Mouse (Mus musculus): ENCODE data around the gene Nup107. TPM values are rescaled to one million over a fixed set of nuclear protein-coding genes. Genes with fewer than 3 reads are reported as not detected.

The Nup107 gene
- polyA plus RNA-seq, 1 experiment = 8.0 TPM

GRCm38 (mm10) chr10:117714928-117715500, 77.5 kb downstream of the Nup107 start:
- TF ChIP-seq POLR2A (IDR thresholded peaks at IDR 0.05; ENCODE audit: borderline replicate concordance, extremely low read depth, low read depth, low read length) (no peak), CTCF (IDR thresholded peaks at IDR 0.05; ENCODE audit: insufficient read depth, low read length) (no peak)
- WGBS = 68% methylated on average over 4 of the region's 4 CpGs
- no peak for DNase-seq
- H3K4me1 ChIP-seq (ENCODE audit: control insufficient read depth, insufficient read depth, low read length) = peaks cover 3% of the 10 kb centered on the region; the same call in 1 of the 2 replicates
- no peak overlapping the region for H3K4me3 ChIP-seq (replicated peaks; ENCODE audit: extremely low read depth, low read depth, low read length)

- H3K4me1 ChIP-seq (ENCODE audit: control insufficient read depth, insufficient read depth, low read length) = peaks cover 3% of the 10 kb centered on the region; the same call in 1 of the 2 replicates
- WGBS = 86% methylated on average over 3 of the region's 3 CpGs
- no peak for DNase-seq
- no peak overlapping the region for H3K4me3 ChIP-seq (replicated peaks; ENCODE audit: extremely low read depth, low read depth, low read length)
- TF ChIP-seq POLR2A (IDR thresholded peaks at IDR 0.05; ENCODE audit: borderline replicate concordance, extremely low read depth, low read depth, low read length) (no peak), CTCF (IDR thresholded peaks at IDR 0.05; ENCODE audit: insufficient read depth, low read length) (no peak)
Measured at GRCm38 (mm10) chr10:117714048-117714545, 78.4 kb downstream of the Nup107 start.

- Histone ChIP-seq H3K4me3 (replicated peaks; ENCODE audit: extremely low read depth, low read depth, low read length) (no peak overlapping the region), H3K4me1 (ENCODE audit: control insufficient read depth, insufficient read depth, low read length) (peaks cover 7% of the 10 kb centered on the region)
- WGBS = 90% methylated on average over 8 of the region's 8 CpGs
- TF ChIP-seq POLR2A (IDR thresholded peaks at IDR 0.05; ENCODE audit: borderline replicate concordance, extremely low read depth, low read depth, low read length) (no peak), CTCF (IDR thresholded peaks at IDR 0.05; ENCODE audit: insufficient read depth, low read length) (no peak)
- no peak for DNase-seq
Measured at GRCm38 (mm10) chr10:117713466-117713865, 79.0 kb downstream of the Nup107 start.

GRCm38 (mm10) chr10:117712871-117713270, 79.6 kb downstream of the Nup107 start:
- TF ChIP-seq CTCF (IDR thresholded peaks at IDR 0.05; ENCODE audit: insufficient read depth, low read length) = no peak
- TF ChIP-seq POLR2A (IDR thresholded peaks at IDR 0.05; ENCODE audit: borderline replicate concordance, extremely low read depth, low read depth, low read length) = no peak
- H3K4me1 ChIP-seq (ENCODE audit: control insufficient read depth, insufficient read depth, low read length) = peaks cover 7% of the 10 kb centered on the region
- no peak for DNase-seq
- H3K4me3 ChIP-seq (replicated peaks; ENCODE audit: extremely low read depth, low read depth, low read length) = no peak overlapping the region
- 88% methylated on average over 9 of the region's 9 CpGs for WGBS

GRCm38 (mm10) chr10:117712191-117712754, 80.2 kb downstream of the Nup107 start:
- DNase-seq = no peak
- 90% methylated on average over 9 of the region's 9 CpGs for WGBS
- TF ChIP-seq CTCF (IDR thresholded peaks at IDR 0.05; ENCODE audit: insufficient read depth, low read length) (no peak), POLR2A (IDR thresholded peaks at IDR 0.05; ENCODE audit: borderline replicate concordance, extremely low read depth, low read depth, low read length) (no peak)
- Histone ChIP-seq H3K4me1 (ENCODE audit: control insufficient read depth, insufficient read depth, low read length) (peaks cover 4% of the 10 kb centered on the region), H3K4me3 (replicated peaks; ENCODE audit: extremely low read depth, low read depth, low read length) (no peak overlapping the region)

GRCm38 (mm10) chr10:117711408-117711807, 81.1 kb downstream of the Nup107 start:
- H3K4me1 ChIP-seq (ENCODE audit: control insufficient read depth, insufficient read depth, low read length) = peaks cover 7% of the 10 kb centered on the region
- TF ChIP-seq POLR2A (IDR thresholded peaks at IDR 0.05; ENCODE audit: borderline replicate concordance, extremely low read depth, low read depth, low read length) (no peak), CTCF (IDR thresholded peaks at IDR 0.05; ENCODE audit: insufficient read depth, low read length) (no peak)
- 53% methylated on average over 5 of the region's 5 CpGs for WGBS
- H3K4me3 ChIP-seq (replicated peaks; ENCODE audit: extremely low read depth, low read depth, low read length) = no peak overlapping the region
- DNase-seq = no peak

- Histone ChIP-seq H3K4me1 (ENCODE audit: control insufficient read depth, insufficient read depth, low read length) (peaks cover 7% of the 10 kb centered on the region), H3K4me3 (replicated peaks; ENCODE audit: extremely low read depth, low read depth, low read length) (peak within 1 kb of the TSS; percentile 88)
- WGBS = under 1% methylated on average over 51 of the region's 52 CpGs
- peak; percentile 95 for DNase-seq
- TF ChIP-seq POLR2A (IDR thresholded peaks at IDR 0.05; ENCODE audit: borderline replicate concordance, extremely low read depth, low read depth, low read length) (peak; percentile 72), CTCF (IDR thresholded peaks at IDR 0.05; ENCODE audit: insufficient read depth, low read length) (peak; percentile 37; the same call in 1 of the 2 replicates)
Measured at GRCm38 (mm10) chr10:117710604-117711141, 81.8 kb downstream of the Nup107 start, which contains the start of gene Mdm2. TSS of gene Mdm2 (minus strand) at chr10:117710758.

- H3K4me3 ChIP-seq (replicated peaks; ENCODE audit: extremely low read depth, low read depth, low read length) = peak overlapping the region; percentile 88
- TF ChIP-seq CTCF (IDR thresholded peaks at IDR 0.05; ENCODE audit: insufficient read depth, low read length) (no peak), POLR2A (IDR thresholded peaks at IDR 0.05; ENCODE audit: borderline replicate concordance, extremely low read depth, low read depth, low read length) (peak; percentile 62; the same call in 1 of the 2 replicates)
- under 1% methylated on average over 62 of the region's 71 CpGs for WGBS
- peaks cover 7% of the 10 kb centered on the region for H3K4me1 ChIP-seq (ENCODE audit: control insufficient read depth, insufficient read depth, low read length)
- peak; percentile 84 for DNase-seq
Measured at GRCm38 (mm10) chr10:117709930-117710603, 82.4 kb downstream of the Nup107 start.

GRCm38 (mm10) chr10:117709326-117709830, 83.1 kb downstream of the Nup107 start:
- DNase-seq = no peak
- TF ChIP-seq POLR2A (IDR thresholded peaks at IDR 0.05; ENCODE audit: borderline replicate concordance, extremely low read depth, low read depth, low read length) (no peak), CTCF (IDR thresholded peaks at IDR 0.05; ENCODE audit: insufficient read depth, low read length) (no peak)
- Histone ChIP-seq H3K4me3 (replicated peaks; ENCODE audit: extremely low read depth, low read depth, low read length) (peak overlapping the region; percentile 88), H3K4me1 (ENCODE audit: control insufficient read depth, insufficient read depth, low read length) (peaks cover 7% of the 10 kb centered on the region)
- 17% methylated on average over 12 of the region's 12 CpGs for WGBS

Measured in lung, adult 2 months (tissue).